Mouse (Mus musculus) kidney, embryonic 14.5 days (tissue): ENCODE data around the gene Tmem106b. TPM values are rescaled to one million over a fixed set of nuclear protein-coding genes. Genes with fewer than 3 reads are reported as not detected.

Experiments used
- polyA plus RNA-seq: library from polyadenylated mRNA; unstranded; fragments of >200 nt; fragmentation: Nextera tagmentation; extraction: Ambion mirVana; gene quantifications from 2 replicates; pipeline ENCODE4 v1.2.1, GENCODE M21; 2014

Gene Tmem106b
- polyA plus RNA-seq, 1 experiment from 2014 or later = 41.1 TPM

Other genes starting within 250 kb of the Tmem106b start
- gene Vwde, start 155.2 kb downstream of the Tmem106b start, polyA plus RNA-seq = 0.04 TPM in 1 of 2 replicates, not detected in the other